Mouse (Mus musculus): ENCODE data around the gene Igsf6.
"Not testable (repeated sequence)": the region's sequence is repeated elsewhere in the genome, so short reads cannot be mapped to it uniquely, and the experiment has no call there.

Igsf6 gene

DNA sequence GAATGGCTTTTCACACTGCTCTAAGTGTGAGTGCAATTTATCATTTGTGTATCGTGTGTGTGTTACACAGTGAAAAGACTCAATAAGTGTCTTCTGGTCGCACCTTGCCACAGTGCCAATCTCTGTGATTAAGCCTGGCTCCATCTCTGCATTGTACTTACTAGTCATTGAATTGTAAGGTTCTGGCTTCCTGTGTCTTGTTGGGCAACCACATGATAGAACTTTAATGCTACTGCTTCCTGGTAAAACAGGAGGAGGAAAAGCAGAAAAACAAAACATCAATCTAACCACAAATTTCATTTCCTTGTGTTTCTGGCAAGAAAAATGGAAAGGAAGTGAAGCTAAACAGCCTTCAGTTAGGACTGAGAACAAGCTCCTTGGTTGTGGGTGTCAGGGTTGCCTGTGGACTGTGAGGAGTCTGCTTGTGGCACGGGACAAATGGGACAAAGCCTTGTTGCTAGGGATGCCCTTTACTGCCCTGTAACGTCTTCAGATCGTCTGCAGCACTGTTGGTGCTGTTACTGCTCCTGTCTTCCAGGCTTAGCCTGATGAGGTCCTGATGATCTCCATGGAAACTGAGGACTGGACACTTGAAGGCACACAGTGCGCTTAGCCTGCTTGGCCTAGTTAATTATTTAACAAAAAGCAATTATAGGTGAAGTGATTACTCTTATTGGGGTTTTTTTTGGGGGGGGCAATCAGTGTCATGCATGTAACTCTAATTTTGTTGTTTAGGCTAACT lies 14.7 kb downstream of the Igsf6 start:
- no peak for DNase-seq (ENCODE audit: low spot score in 2 of 2)

DNA sequence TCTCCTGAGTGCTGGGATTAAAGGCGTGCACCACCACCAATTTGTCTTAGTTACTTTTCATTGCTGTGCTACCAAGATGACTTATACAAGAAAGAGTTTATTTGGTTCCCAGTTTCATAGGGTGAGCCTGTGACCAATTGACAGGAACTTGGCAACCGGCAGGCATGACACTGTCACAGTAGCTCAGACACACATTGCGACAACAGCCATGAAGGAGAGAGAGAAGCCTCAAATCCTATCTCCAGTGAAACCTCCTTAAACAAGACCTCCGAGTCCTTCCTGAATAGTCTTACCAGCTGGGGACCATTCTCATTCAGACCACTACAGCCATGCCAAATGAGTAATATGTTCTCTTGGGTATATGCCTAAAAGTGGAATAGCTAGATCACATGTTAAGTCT lies 21.3 kb downstream of the Igsf6 start:
- no peak for DNase-seq (ENCODE audit: low spot score in 2 of 2)

DNA sequence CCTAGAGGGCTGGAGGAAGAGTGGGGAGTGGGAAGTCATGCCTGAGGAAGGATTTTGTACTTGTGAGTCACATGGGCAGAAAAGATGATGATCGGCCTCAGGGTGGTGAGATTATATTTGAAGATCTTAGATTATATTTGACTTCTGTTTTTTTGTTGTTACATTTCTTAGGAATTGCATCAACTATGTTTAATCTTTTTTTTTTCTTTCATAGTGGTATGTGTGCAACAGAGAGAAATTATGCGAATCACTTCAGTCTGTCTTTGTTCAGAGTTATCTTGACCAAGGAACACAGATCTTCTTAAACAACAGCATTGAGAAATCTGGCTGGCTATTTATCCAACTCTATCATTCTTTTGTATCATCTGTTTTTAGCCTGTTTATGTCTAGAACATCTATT lies 26.7 kb downstream of the Igsf6 start:
- no peak for DNase-seq (ENCODE audit: low spot score in 2 of 2)

DNA sequence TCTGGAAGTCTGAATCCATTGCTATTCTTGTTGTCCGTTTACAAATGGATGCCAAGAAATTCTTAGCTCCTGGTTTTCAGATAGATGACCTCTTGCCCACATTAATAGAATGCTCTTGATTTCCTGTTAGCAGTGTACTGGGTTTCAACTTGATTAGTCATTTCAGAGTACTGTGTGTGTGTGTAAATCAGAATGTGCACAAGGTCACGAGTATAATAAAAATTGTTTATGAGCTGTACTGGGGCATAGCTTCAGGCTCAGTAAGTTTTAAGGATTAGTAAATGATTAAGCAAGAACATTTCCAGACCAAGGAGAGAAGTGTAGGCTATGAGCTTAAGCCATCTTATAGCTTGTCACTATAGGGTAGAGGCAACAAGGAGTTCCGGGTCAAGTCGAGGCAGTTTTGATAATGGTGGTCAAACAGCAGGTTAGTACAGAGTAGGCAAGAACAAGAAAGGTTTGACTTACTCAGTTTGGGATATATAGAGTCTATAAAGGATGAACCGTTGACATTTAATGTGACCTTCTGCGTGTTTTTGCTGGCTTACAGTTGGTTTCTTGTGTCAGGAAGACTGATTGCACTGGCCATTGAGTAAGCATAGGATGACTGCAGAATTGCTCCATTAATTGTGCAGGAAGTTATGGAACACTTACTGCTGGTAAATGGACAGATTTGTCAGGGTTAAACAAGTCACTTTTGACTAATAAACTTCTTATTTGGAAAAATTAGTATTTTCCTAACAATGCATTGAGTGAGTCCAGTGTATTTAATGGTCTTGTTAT lies 28.5 kb downstream of the Igsf6 start:
- no peak for DNase-seq (ENCODE audit: low spot score in 2 of 2)

DNA sequence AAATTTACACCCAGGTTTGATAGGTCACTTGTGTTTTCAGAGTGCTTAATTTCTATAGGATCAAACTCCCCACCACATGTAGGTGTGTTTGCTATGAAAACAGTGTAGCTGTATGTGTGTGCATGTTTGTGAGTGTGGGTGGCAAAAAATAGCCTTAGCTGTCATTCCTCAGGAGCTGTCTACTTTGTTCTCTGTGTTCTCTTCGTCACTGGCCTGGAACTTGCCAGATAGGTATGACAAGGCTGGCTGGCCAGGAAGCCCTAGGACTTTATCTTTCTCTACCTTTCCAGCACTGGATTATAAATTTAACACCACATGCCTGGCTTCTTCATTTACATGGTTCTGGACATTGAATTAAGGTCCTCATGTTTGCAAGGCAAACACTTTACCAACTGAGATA lies 30.1 kb downstream of the Igsf6 start:
- DNase-seq (ENCODE audit: low spot score in 2 of 2) = no peak

DNA sequence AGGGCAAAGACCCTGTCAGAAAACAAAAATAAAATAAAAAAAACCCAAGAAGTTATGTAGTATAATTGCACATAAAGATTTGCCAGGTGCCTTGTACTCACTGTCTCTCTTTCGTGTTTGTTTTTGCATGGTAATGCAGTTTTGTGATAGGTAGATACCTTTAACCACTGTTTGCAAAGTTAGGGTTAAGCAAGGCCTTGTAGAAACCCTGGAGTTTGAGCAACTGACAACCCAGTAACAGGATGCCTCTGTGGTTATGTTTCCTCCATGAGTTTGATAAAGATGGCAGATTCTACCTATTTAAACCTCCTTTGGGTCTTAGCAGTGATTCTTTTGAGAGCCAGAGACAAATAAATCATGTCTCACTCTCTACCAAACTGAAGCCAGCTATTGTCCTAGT lies 30.9 kb downstream of the Igsf6 start:
- DNase-seq (ENCODE audit: low spot score in 2 of 2) = no peak

DNA sequence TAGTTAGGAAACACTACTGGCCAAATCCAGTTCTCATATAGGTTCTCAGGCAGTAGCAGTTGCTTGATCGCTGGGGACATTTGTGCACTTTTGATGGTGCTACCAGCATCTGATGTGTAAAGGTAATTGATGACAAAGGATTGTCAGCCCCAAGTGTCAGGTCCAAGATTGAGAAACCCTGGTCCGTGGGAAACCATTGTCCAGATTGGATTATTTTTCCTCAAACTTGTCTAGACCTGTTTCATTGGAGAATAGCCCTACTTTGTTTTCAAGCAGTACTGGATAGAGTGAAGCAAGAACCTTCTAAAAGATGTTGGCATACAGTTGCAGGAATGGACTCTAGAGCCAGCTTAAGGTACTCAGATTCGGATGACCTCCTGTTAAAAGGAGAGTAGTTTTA lies 31.4 kb downstream of the Igsf6 start:
- DNase-seq (ENCODE audit: low spot score in 2 of 2) = no peak

DNA sequence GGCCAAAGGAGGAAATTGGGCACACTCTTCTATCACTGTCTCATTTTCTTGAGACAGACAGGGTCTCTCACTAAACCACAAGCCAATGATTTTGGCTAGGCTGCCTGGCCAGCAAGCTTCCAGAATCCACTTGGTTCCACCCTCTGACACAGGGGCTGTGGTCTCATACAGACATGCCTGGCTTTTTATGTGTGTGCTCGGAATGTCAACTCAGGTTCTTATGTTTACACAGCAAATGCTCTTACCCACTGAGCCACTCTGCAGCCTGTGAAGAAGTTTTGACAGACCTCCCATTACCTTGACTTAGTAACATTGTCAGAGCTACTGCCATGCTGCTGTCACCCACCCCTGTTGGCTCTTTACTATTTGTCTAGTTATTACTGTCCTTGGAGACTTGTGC lies 32.4 kb downstream of the Igsf6 start:
- DNase-seq (ENCODE audit: low spot score in 2 of 2) = no peak

DNA sequence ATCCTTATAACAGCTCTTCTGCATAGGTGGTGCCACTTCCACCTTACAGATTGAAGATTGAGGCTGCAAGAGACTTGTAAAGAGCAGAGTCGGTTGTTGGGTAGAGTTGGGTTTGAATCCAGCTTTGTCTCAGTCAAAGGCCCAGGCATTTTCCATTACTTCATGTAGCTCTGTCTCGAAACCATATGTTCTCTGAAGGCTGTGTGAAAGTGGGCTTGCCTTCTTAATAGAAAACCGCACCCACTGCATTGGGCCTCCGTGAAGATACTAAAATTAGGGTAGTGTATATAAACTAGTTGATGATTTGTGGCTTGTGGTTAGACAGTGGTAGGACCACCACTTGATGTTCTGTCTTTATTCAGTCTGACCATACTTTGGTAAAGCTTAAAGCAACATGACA lies 33.8 kb downstream of the Igsf6 start:
- no peak for DNase-seq (ENCODE audit: low spot score in 2 of 2)

DNA sequence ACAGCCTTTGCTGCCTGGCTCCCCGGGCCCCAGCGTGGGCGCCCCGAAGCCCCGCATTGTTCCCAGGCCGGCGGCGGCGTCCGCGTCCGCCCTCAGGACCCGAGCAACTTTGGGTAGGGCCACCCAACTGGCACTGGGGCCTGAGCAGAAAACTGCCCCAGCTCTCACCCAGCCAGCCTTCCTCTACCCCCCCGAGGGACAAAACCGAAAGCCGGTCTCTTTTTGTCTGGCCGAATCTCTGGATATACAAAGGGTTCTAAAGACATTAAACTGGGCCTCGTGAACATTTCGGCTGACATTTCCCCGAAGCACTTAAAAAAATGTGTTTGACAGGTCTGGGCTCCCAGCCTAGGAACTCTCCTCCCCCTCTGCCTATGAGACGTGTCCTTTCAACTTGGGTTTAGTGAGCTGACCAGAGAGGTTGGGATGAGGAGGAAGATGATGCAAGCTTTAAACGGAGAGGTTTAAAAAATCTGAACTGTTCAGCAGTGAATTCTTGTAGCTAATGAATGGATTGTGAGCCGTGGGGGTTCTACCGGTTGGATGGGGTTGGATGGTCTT lies 39.1 kb downstream of the Igsf6 start:
- DNase-seq (ENCODE audit: low spot score in 2 of 2) = no peak

DNA sequence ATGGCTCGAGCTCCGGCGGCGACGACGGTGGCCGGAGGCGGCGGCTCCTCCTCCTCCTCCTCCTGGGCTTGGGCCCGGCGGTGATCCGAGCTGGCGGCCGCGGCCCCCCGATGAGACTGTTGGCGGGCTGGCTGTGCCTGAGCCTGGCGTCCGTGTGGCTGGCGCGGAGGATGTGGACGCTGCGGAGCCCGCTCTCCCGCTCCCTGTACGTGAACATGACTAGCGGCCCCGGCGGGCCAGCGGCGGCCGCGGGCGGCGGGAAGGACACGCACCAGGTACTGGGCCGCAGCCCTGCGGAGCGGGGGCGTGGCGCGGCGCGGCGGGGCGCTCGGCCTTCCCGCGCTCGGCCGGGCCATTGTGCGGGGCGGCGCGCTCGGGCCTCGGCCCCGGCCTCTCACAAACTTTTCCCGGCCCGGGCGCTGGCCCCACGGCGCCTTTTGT lies 39.7 kb downstream of the Igsf6 start:
- no peak for DNase-seq (ENCODE audit: low spot score in 2 of 2)

DNA sequence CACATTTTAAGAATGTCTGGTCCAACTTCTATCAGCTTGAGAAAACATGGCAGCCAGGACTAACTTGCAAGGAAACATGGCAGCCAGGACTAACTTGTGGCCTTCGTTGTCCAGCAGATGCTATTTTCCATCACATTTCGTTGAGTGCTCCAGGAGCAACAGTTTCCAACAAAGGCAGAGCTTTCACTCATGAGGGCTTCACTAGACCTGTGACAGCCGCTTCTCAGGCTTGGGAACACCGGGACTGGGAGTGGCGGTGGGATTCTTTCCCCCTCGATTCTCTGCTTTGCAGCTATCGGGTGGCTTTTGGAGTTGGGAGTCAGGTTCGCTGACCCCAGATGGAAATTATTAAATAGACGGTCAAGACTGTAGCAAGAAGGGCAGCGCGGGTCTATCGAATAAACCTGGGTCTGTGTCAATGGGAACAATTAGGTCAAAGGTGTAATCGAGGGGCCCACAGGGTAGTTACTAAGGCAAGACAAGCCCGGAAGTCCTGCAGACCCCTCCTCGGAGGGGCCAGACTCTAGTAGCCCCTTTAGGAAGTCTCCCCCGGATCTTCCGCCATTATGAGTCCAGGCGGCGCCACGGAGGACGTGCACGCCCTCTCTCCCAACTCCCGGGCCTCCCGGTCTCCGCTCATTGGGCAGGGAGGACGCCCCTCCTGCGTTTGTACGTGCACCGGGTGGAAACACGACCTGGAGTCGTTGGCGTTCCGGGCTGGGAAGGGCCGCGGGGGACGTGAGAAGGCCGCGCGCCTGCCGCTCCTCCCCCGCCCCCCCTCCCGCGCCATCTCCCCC lies 40.3 kb downstream of the Igsf6 start, which contains the start of gene Mettl9:
Gene Mettl9, plus strand, starts transcription at position 590 of the 797 bp plus-strand sequence.
- peak; percentile 93 to 97 for DNase-seq (ENCODE audit: low spot score in 2 of 2)

DNA sequence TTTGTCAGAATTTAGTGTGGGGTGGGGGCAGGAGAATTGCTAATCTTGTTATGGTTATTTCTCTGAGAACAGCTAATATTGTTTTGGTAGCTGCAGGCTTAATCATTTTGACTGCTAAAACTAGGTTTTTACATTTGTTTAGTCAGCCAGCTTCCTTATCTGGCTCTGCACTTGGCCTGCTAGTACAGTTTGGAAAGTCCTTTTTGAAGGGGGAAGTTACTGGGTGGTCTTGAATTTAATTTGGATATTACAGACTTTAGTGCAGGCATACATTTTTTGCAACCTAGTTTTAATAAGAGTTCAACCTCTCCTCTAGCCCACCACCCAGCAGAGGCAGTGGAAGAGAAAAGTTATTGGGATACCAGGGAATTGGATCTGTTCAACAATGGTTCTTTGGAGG lies 44.4 kb downstream of the Igsf6 start:
- DNase-seq (ENCODE audit: low spot score in 2 of 2) = not testable (repeated sequence)

DNA sequence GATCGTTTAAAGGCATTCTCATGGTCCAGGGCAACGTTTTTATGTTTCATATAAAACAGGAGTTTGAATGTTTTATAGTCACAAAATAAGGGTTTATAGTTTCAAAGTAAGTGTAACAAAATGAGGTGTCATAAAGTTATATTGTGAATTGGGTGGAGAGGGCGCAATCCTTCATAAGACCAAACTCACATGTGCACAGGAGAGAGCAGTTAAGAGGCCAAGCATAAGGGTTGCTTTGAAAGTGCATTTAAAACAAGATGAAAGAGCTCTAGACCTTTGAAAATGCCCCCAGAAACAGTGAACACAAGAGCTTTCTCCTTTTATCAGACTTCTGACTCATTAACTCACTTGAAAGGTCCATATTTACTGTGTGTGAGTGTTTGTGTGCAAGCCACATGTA lies 48.1 kb downstream of the Igsf6 start:
- DNase-seq (ENCODE audit: low spot score in 2 of 2) = no peak

DNA sequence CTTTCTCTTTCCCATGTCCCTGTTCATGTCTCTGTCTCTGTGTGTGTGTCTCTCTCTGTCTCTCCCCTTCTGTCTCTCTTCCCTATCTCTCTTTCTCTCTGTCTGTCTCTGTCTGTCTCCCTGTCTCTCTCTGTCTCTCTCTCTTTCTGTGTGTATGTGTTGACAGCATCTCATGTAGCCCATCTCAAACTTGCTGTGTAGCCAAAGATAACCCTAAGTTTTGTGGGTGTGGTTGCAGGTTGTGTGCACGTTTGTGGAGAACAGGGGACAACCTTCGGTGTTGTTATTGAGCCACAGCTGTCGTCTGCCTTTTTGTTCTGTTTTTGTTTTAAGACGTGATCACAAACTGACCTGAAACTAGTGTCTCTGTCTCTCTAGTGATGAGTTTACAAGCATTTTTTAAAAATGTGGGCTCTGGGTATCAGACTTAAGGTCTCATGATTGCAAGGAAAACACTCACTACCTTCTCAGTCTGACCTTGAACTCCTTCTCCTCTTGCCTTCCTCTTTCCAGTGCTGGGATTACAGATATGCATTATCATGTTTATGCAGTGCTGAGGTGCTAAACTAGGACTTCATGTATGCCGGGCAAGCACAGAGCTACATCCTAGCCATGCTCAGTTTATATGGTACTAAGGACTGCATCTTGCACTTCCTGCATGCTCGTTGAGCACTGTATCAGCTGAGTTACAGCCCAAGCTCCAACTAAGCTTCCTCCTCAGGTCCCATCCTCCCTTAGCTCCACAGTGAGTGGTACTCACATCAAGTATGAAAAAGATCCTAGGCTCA lies 49.0 kb downstream of the Igsf6 start:
- DNase-seq (ENCODE audit: low spot score in 2 of 2) = no peak

DNA sequence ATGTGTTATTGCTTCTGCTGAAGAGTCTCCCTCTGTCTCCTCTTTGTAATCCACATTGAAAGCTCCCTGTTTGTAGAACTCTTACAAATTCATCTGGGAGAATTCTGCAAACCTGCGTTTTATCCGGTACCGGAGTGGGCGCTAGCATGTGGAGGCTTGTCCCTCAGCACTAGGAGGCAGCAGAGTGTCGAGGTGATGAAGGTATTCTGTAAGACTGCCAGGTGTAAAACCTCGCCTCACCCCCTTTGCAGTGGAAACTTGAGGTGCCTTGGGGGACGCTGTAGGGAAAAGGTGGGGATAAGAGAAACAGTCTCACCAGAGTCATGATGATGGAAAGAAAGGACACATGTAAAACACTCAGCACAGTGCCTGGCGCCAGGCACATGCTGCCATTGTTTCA lies 54.1 kb downstream of the Igsf6 start:
- no peak for DNase-seq (ENCODE audit: low spot score in 2 of 2)

DNA sequence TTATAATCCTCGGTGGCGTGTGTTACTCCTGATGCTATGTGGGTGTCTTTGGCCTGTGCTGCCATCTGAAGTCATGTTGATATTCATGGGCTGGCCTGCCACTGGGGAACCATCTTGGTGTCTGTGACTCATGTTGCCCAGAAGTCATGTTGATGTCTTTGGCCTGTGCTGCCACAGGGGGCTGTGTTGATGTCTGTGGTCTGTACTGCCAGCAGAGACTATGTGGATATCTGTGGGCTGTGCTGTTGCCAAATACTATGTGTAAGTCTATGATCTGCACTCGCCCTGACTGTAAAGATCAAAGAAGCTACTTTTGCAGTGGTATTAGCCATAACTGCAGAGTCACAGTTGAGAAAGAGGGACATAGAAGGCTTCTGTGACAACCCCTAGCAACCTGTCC lies 55.6 kb downstream of the Igsf6 start:
- DNase-seq (ENCODE audit: low spot score in 2 of 2) = no peak

DNA sequence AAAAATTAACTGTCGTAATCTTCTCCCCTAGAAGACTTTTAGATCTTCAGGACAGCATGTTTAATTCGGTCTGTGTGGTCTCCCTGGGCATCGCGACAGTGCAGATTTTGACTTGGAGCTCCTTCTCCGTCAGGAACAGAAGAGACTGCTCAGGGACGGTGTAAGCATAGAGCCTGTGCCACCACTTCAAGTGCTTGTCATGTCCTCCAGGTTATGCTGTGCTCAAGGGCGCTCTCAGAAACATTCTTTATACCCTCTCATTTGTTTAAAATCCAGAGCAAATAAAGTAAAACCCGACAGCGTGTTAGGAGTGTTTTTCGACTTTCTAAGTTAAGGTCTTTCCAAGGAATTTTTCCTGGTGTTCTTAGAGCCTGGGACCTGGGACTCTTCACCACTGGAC lies 59.9 kb downstream of the Igsf6 start:
- DNase-seq (ENCODE audit: low spot score in 2 of 2) = no peak

Data from cerebellum, postnatal 4 days (tissue).